Mouse (Mus musculus) bone marrow macrophage, adult 2 months (primary cell): ENCODE measurements around the gene Tfb1m.

Experiments
- CTCF ChIP-seq: IDR thresholded peaks from 2 replicates; pipeline ENCODE4 v1.5.1; 2012; ENCODE audit warnings: low read depth, mild to moderate bottlenecking, low read length, moderate library complexity
- POLR2A ChIP-seq: IDR thresholded peaks from 2 replicates; pipeline ENCODE4 v1.6.1; 2012; ENCODE audit warnings: mild to moderate bottlenecking, low read depth, low read length, borderline replicate concordance

GRCm38 (mm10) chr17:3532254-3532653 is 25.3 kb downstream of the Tfb1m start, which contains the start of gene Cldn20:
- no peak for TF ChIP-seq POLR2A
- no peak for TF ChIP-seq CTCF
